Mouse (Mus musculus) skeletal muscle tissue, adult 2 months (tissue): ENCODE results near the gene Med25.
"Not testable (repeated sequence)": the region's sequence is repeated elsewhere in the genome, so short reads cannot be mapped to it uniquely, and the experiment has no call there.

Experiments used
- DNase-seq: peaks from one replicate; pipeline ENCODE4 v3.0.0-alpha.2; 2012; ENCODE audit warnings: low read depth, low spot score

Med25 gene

GRCm38 (mm10) chr7:44893197-44893596, 685 bp upstream of the Med25 start:
- DNase-seq = no peak

- no peak for DNase-seq
These were observed 901 bp downstream of the Med25 start for GRCm38 (mm10) chr7:44891611-44892010.

DNA sequence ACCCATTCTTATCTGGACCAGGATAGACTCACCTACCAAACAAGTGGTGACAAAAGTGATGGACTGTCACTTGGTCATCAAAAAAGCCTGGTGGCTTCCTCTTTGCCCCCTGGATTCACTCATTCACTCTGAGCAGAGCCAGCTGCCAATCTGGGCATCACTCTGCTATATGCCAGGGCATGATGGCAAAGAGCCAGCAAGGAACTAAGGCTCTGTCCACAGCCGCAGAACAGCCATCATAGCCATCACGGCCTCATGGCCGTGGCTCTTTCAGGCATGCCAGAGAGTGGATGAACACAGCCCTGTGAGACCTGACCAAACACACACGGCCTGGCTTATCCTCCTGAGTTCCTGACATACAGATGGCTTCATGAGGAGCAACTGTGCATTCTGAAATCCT, 1.8 kb downstream of the Med25 start:
- DNase-seq = no peak

DNA sequence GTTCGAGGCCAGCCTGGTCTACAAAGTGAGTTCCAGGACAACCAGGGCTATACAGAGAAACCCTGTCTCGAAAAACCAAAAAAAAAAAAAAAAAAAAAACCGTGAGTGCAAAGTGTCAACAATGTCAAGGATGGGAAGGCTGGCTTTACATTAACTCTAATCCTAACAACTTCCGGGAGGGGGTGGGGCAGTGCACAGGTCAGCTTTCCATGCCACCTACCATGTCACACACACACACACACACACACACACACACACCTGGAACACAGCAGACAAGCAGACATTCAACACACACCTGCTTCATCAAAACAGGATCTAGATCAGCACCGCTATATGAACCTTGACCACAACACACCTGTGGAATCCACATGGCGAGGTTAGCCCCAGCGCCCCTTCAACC, 2.3 kb downstream of the Med25 start:
- no peak for DNase-seq

DNA sequence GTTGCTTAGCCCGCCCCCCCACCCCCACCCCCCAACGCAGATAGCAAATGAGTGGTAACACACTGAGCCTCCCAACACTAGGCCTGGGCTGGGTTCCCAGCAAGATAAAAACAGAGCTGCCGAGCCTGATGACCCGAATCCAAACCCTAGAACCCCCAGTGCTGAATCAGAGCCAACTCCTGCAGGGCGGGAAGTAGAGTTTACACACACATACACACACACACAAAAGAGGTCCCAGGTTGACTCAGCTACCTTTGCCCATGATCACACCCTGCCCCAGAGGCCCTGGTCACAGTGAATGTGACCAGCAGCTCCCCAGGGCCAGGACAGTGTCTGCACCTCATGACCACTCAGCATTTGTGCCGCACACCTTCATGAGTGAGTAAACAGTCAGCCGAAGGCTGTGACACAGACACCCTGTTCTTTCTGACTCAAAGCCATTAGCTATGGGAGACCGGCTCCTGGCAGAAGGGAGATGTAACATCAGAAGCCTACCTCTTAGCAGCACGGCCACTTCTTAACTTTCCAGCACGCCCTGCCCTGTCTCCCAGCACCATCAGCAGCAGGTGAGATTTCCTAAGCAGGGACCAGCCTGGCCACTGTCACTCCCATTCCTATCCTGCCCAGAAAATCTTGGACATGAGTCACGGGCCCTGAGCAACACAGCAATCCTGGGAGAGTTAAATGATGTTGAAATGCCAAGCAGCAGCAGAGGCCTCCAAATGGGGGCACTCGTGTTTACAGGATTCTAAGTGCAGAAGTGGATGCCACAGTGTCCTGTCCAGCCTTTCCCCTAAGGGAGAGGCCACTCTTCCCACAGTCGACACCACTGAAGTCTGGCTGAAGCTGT, 4.0 kb downstream of the Med25 start:
- DNase-seq = no peak

GRCm38 (mm10) chr7:44886964-44887363, 5.5 kb downstream of the Med25 start:
- DNase-seq = no peak

DNA sequence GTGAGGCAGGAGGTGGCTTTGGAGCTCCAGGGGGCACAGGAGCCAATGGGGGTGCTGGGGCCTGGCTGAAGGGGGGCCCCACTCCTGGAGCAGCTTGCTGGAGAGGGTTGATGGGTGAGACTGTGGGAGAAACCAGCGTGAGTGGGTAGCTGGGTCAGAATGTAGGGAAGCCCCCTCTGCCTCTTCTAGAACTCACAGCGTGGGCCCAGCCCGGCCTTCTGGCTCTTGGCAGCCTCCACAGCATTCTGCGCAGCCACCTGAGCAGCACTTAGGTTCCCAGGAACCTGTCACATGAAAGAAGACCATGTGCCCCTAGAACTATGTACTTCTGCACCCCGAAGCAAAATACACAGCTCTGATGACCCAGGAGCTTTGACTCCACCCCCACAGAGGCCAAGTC, 7.9 kb downstream of the Med25 start:
- no peak for DNase-seq

GRCm38 (mm10) chr7:44883036-44883435, 9.5 kb downstream of the Med25 start:
- no peak for DNase-seq

DNA sequence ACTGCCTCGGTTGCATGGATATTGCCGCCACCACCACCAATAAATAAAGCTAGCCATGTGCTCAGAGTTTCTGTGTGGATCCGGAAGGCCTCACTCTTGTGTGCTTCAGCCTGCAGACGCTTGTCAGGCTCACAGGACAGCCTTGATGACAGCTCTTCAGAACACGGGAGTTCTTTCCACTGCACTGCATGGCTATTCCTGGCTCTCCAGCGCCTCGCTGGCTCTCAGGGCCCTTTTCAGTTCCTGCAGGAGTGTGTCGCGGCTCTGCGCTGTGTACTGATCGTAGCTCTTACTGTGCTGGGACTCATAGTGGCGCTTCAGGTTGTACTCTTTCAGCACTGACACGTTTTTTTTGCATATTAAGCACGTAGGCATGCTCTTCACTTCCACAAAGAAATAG, 14.7 kb downstream of the Med25 start:
- no peak for DNase-seq

DNA sequence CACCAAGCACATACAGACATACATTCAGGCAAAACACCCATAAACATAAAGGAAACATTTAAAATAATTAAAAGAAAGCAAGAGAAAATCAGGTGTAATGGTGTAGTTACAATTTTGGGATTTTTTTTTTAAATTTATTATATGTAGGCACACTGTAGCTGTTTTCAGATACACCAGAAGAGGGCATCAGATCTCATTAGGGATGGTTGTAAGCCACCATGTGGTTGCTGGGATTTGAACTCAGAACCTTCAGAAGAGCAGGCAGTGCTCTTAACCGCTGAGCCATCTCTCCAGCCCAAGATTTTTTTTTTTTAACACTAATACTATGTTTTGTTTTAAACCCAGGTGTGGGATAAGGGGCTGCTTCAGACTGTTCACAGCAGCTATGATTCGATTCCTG, 20.7 kb downstream of the Med25 start:
- DNase-seq = not testable (repeated sequence)

DNA sequence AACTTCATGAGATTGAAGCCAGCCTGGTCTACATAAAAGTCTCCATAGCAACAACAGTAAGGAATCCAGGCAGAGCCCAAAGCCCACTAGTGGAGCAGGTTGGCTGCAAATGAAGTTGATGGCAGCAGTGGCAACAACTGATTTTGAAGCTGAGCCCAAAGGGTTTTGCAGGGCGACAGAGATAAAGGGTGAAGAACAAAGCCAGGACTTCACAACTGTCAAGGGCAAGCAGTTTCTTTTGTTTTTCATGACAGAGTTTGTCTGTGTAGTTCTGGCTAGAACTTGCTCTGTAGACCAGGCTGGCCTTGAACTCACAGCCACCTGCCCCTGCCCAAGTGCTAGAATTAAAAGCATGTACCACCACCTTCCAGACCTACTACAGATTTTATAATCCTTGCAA, 21.3 kb downstream of the Med25 start:
- DNase-seq = no peak

- no peak for DNase-seq
These were observed 21.9 kb downstream of the Med25 start for GRCm38 (mm10) chr7:44870614-44871013.

DNA sequence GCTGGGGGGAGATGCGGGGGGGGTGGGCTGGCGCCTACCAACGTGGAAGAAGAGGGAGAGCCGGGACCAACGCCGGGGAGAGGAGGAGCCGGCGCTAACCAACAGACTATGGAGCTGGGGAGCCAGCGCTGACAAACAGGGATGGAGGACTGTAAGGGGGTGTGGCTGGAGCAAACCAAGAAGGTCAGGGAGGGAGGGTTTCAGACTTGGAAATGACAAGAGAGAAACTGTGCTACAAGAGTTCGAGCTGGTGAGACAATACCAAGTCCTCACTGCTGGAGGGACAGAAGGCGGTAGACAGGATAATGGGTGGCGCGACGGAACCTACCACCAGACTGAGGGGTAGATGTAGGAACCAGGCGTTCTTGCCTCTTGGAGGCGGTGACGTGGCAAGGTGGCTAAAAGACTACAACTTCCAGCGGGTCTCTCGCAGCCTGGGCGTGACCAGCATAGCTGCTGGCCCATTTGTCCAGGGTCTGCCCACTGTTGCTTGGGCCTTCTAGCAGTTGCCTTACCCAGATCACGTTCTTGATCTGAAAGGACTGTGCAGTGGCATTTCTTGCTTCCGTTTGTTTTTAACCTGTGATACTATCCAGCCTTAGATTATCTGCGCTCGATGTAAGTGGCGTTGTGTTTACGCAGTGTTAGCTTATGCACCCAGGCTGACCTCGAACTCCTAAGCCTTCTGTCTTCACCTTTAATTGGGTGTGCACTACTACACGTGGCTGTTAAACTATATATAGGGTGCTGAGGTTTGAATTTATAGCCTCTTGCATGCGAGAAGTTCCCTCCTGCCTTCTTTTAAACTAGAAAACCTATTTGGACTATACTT, 22.6 kb downstream of the Med25 start, which contains the start of gene Ptov1:
Gene Ptov1, minus strand, starts transcription at position 92 of the 832 bp plus-strand sequence.
- DNase-seq = peak; percentile 95

GRCm38 (mm10) chr7:44868919-44869696, 23.4 kb downstream of the Med25 start:
- DNase-seq = no peak

DNA sequence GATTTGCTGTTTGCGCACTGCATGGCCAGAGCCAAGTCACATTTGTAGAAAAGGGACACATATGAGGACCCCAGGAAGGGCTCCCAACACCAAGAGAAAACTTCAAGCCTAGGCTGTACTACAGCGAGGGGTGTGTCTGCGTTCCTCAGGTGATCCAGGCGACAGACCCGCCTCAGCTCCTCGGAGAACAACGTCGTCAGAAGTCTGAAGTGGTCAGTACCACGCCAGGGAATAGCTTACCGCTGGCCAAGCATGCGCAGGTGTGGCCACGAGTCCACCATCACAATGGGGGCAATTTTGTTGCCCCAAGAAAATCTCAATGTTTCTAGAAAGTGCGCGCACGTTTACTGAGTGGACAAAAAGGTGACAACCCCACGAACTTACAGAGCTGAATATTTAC, 24.0 kb downstream of the Med25 start:
- no peak for DNase-seq

DNA sequence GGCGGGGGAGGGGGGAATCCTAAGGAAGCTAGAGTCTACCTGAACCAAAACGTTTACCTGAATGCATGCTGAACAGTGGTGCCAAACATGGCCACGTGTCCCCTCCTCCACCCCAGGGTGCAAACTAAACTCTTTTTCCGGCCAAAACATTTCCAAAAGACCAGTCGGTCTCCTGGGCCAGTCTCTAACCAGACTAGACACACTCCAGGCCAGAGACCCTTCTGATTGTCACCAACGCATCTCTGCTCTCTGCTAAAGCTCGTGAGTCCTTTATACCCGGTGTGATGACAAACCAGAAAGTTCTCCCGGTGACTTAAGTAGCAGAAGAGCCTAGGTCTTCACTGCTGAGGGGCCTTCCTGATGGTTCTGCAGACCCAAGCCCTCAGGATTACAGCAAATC, 24.7 kb downstream of the Med25 start:
- no peak for DNase-seq

GRCm38 (mm10) chr7:44867010-44867702, 25.4 kb downstream of the Med25 start:
- DNase-seq = no peak

- DNase-seq = peak; percentile 82
These were observed 26.1 kb downstream of the Med25 start for GRCm38 (mm10) chr7:44866276-44867009.

- no peak for DNase-seq
These were observed 27.6 kb downstream of the Med25 start for GRCm38 (mm10) chr7:44864595-44865542.
